Mouse (Mus musculus): Measurements from ENCODE around the gene Tmc6. TPM values are rescaled to one million over a fixed set of nuclear protein-coding genes. Genes with fewer than 3 reads are reported as not detected.

The Tmc6 gene
- total and polyA plus RNA-seq, 2 experiments = 5.3 to 11.8 TPM

DNA sequence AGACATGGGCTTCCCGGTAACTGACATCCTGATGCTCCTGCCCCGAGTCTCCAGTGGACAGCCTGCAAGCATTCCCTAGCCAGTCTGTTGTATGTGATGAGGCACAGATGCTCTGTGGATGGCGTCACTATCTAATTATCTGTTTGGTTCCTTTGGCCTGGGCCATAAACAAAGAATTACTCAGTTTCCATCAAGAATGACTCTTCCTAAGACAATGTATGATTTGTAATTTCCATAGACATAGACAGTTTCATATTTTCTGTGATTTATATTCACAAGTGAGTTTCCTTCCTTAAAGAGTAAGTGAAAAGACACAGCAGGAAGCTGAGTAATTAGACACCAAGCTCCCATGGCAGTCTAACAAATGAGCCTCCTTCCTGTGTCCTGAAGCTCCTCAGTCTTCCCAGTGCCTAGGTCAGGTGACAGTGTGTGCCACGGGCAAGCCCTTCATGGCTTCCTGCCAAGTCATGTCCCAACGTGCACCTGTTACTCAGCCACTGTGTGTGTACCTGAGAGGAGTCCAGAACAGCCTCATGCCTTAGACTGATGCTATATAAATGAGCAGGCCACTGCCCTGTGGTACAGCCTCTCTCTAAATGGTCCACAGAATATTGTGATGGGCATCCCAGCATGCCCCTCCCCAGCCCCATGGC lies 45.8 kb downstream of the Tmc6 start:
- H3K4me3 ChIP-seq (ENCODE audit: insufficient read depth, low read depth, low read length) = no peak overlapping the region
- TF ChIP-seq CTCF (IDR thresholded peaks at IDR 0.05; ENCODE audit: low read depth, low read length) (no peak), POLR2A (IDR thresholded peaks at IDR 0.05; ENCODE audit: extremely low read depth, insufficient read depth, low read length) (no peak)
- H3K27ac ChIP-seq (replicated peaks; ENCODE audit: insufficient read depth, low read depth, low read length) = no peak overlapping the region
- H3K27me3 ChIP-seq (ENCODE audit: control insufficient read depth, insufficient read depth, low read length) = no peaks in the 10 kb centered on the region
- peaks cover 28% of the 10 kb centered on the region for H3K36me3 ChIP-seq (ENCODE audit: control insufficient read depth, insufficient read depth, low read length)
- H3K79me2 ChIP-seq (ENCODE audit: control insufficient read depth, insufficient read depth, low read length) = no peaks in the 10 kb centered on the region
- no peaks in the 10 kb centered on the region for H3K4me1 ChIP-seq (ENCODE audit: control insufficient read depth, insufficient read depth, low read length)
- WGBS = 52% methylated on average over 5 of the region's 5 CpGs
- no peak overlapping the region for H3K9ac ChIP-seq (ENCODE audit: low read depth, low read length)
- DNase-seq (ENCODE audit: extremely low read depth, low read depth, low spot score) = peak; percentile 39

DNA sequence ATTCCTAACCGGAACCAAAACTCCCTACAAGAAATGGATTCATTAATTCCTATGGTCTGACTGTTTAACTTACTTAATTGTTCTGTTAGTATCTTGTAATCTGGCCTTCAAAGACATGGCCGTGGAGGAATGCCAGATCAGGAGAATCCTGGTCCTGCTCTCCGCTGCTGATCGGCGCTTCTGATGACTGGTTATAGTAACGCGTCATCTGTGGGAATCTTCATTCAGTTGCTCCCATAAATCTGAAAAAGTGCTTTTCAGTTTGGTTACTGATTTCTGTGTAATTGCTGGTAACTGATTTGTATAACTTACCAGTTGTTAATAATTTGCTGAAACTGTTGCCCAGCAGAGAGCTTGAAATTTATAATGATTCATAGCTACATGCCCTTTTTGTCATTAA lies 50.5 kb downstream of the Tmc6 start:
- WGBS = 94% methylated on average over 7 of the region's 7 CpGs
- no peak overlapping the region for H3K27ac ChIP-seq (replicated peaks; ENCODE audit: insufficient read depth, low read depth, low read length)
- TF ChIP-seq CTCF (IDR thresholded peaks at IDR 0.05; ENCODE audit: low read depth, low read length) (no peak), POLR2A (IDR thresholded peaks at IDR 0.05; ENCODE audit: extremely low read depth, insufficient read depth, low read length) (no peak)

DNA sequence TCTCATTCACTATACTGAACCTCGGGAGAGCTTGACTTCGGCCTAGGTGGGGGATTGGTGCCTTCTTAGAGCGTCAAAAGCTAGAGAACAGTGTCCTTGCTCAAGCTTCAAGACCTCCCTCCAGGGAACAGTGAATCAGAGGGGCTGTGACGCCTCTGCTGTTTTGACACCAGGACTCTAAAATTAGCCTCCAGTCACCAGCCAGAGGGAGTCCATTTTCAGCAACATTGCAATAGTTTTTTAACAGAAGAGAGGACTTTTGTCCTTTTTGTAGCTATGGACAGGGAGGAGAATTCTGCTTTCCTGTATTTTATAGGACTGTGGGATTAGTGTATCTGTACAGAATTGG lies 51.5 kb downstream of the Tmc6 start:
- Histone ChIP-seq H3K36me3 (ENCODE audit: control insufficient read depth, insufficient read depth, low read length) (peaks cover 4% of the 10 kb centered on the region; the same call in 1 of the 2 replicates), H3K4me3 (ENCODE audit: insufficient read depth, low read depth, low read length) (no peak overlapping the region), H3K9ac (ENCODE audit: low read depth, low read length) (no peak overlapping the region), H3K79me2 (ENCODE audit: control insufficient read depth, insufficient read depth, low read length) (no peaks in the 10 kb centered on the region), H3K27ac (replicated peaks; ENCODE audit: insufficient read depth, low read depth, low read length) (no peak overlapping the region), H3K27me3 (ENCODE audit: control insufficient read depth, insufficient read depth, low read length) (no peaks in the 10 kb centered on the region), H3K4me1 (ENCODE audit: control insufficient read depth, insufficient read depth, low read length) (peaks cover 9% of the 10 kb centered on the region; the same call in 1 of the 2 replicates)
- 94% methylated on average over 4 of the region's 4 CpGs for WGBS
- no peak for DNase-seq (ENCODE audit: extremely low read depth, low read depth, low spot score)
- TF ChIP-seq POLR2A (IDR thresholded peaks at IDR 0.05; ENCODE audit: extremely low read depth, insufficient read depth, low read length) (no peak), CTCF (IDR thresholded peaks at IDR 0.05; ENCODE audit: low read depth, low read length) (no peak)

More for the DNA sequence above, 50.5 kb downstream of the Tmc6 start:
- no peak for DNase-seq (ENCODE audit: extremely low read depth, low read depth, low spot score)
- Histone ChIP-seq H3K79me2 (ENCODE audit: control insufficient read depth, insufficient read depth, low read length) (no peaks in the 10 kb centered on the region), H3K27me3 (ENCODE audit: control insufficient read depth, insufficient read depth, low read length) (no peaks in the 10 kb centered on the region), H3K9ac (ENCODE audit: low read depth, low read length) (no peak overlapping the region), H3K4me1 (ENCODE audit: control insufficient read depth, insufficient read depth, low read length) (peaks cover 9% of the 10 kb centered on the region; the same call in 1 of the 2 replicates), H3K4me3 (ENCODE audit: insufficient read depth, low read depth, low read length) (no peak overlapping the region), H3K36me3 (ENCODE audit: control insufficient read depth, insufficient read depth, low read length) (peaks cover 5% of the 10 kb centered on the region; the same call in 1 of the 2 replicates)

GRCm38 (mm10) chr11:117729798-117730489 lies 52.1 kb downstream of the Tmc6 start:
- Histone ChIP-seq H3K4me3 (ENCODE audit: insufficient read depth, low read depth, low read length) (no peak overlapping the region), H3K79me2 (ENCODE audit: control insufficient read depth, insufficient read depth, low read length) (no peaks in the 10 kb centered on the region), H3K4me1 (ENCODE audit: control insufficient read depth, insufficient read depth, low read length) (peaks cover 9% of the 10 kb centered on the region; the same call in 1 of the 2 replicates), H3K36me3 (ENCODE audit: control insufficient read depth, insufficient read depth, low read length) (peaks cover 2% of the 10 kb centered on the region; the same call in 1 of the 2 replicates), H3K27ac (replicated peaks; ENCODE audit: insufficient read depth, low read depth, low read length) (no peak overlapping the region), H3K9ac (ENCODE audit: low read depth, low read length) (no peak overlapping the region), H3K27me3 (ENCODE audit: control insufficient read depth, insufficient read depth, low read length) (no peaks in the 10 kb centered on the region)
- no peak for TF ChIP-seq POLR2A (IDR thresholded peaks at IDR 0.05; ENCODE audit: extremely low read depth, insufficient read depth, low read length)
- no peak for TF ChIP-seq CTCF (IDR thresholded peaks at IDR 0.05; ENCODE audit: low read depth, low read length)
- 63% methylated on average over 7 of the region's 7 CpGs for WGBS
- no peak for DNase-seq (ENCODE audit: extremely low read depth, low read depth, low spot score)

DNA sequence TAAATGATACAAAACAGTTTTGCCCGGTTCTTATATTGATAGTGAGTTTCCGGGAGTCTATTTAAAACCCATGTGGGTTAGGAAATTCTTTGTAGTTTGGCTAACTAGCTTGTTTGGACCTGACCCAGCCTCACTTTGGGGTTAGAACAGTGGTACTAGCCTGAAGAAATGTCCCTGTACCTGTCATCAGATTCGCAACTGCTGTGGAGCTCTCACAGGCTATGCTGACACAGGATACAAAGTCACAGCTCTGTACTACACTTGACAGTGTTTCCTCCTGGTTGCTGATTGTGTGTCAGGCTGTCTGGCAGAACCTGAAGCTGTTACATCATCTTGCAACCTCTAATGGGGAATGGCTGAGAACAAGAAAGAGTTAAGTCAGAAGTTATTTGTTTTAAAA lies 52.7 kb downstream of the Tmc6 start:
- Histone ChIP-seq H3K4me1 (ENCODE audit: control insufficient read depth, insufficient read depth, low read length) (peaks cover 11% of the 10 kb centered on the region; the same call in 1 of the 2 replicates), H3K27me3 (ENCODE audit: control insufficient read depth, insufficient read depth, low read length) (no peaks in the 10 kb centered on the region), H3K79me2 (ENCODE audit: control insufficient read depth, insufficient read depth, low read length) (no peaks in the 10 kb centered on the region), H3K4me3 (ENCODE audit: insufficient read depth, low read depth, low read length) (no peak overlapping the region), H3K27ac (replicated peaks; ENCODE audit: insufficient read depth, low read depth, low read length) (peak overlapping the region; percentile 52), H3K9ac (ENCODE audit: low read depth, low read length) (0 out of 2 replicates have a peak overlapping the region, but pooled peaks have one; percentile 9), H3K36me3 (ENCODE audit: control insufficient read depth, insufficient read depth, low read length) (peaks cover 2% of the 10 kb centered on the region; the same call in 1 of the 2 replicates)
- TF ChIP-seq CTCF (IDR thresholded peaks at IDR 0.05; ENCODE audit: low read depth, low read length) (no peak), POLR2A (IDR thresholded peaks at IDR 0.05; ENCODE audit: extremely low read depth, insufficient read depth, low read length) (no peak)
- peak; percentile 70 for DNase-seq (ENCODE audit: extremely low read depth, low read depth, low spot score)
- WGBS = 19% methylated on average over 3 of the region's 3 CpGs
